Mouse (Mus musculus): ENCODE results near the gene Pla2g4e.

- TF ChIP-seq GATA1 (IDR thresholded peaks at IDR 0.05; ENCODE audit: low read length) (no peak), TAL1 (IDR thresholded peaks at IDR 0.05; ENCODE audit: low read length) (no peak)
Measured at GRCm38 (mm10) chr2:120243995-120244394, 1.1 kb downstream of the Pla2g4e start.

Measured in erythroblast, embryonic 14.5 days (primary cell).